Mouse (Mus musculus): ENCODE measurements around the gene Elac2. TPM values are rescaled to one million over a fixed set of nuclear protein-coding genes. Genes with fewer than 3 reads are reported as not detected.

The Elac2 gene
- 32.0 and 36.5 TPM in 2 replicates for polyA plus RNA-seq (2016; fragmentation: Nextera tagmentation; extraction: Ambion mirVana)

DNA sequence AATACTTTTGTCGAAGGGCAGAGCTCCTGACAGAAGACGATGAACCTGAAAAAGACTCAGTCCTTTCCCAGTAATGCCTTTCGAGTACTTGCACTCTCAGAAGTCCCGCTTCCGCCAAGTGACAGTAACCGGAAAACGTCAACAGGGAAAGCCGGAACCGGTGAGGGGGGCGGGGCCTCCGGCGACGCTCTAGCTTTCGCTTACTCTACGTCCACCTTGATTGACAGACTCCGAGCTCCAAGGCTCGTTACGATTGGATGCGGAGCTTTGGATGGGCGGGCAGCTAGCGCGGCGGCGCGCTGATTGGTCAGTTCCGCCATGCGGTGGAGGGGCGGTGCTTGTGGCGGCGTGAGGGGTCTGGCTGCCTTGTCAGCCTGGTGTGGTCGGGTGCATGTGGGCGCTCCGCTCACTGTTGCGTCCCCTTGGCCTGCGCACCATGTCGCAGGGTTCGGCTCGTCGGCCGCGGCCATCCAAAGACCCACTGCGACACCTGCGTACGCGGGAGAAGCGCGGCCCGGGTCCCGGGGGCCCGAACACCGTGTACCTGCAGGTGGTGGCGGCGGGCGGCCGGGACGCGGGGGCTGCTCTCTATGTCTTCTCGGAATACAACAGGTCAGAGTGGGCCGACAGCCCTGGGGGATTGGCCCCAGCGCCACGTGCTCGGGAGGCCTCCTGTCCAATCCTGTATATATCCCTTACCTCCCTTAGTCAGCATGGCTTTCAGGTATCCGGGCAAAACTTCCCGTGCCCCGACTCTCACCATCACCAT is at the start of gene Elac2:
Gene Elac2, plus strand, starts transcription at position 319 of the 769 bp plus-strand sequence.
- WGBS: under 1% methylated on average over 65 of the region's 65 CpGs
- peak; percentile 99 for DNase-seq (ENCODE audit: low spot score)

DNA sequence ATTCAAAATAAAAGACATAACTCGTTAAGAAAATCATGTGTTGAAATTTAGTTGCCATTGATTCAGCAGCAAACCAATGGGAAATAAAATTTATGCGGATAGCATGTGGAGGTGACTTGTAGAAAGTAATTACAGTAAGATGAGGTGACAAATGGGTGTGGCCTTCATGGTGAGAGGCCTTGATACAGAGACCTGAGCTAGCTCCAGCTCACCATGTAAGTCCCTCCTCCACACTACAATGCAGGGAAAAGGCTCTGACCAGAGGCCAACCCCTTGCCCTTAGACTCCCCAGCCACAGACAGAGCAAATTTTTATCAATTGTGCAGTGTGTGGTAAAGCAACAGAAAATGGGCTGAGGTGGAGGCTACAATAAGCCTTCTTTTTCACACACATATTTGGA is 49.7 kb upstream of the Elac2 start:
- Histone ChIP-seq H3K27me3 (ENCODE audit: insufficient read depth, poor library complexity, severe bottlenecking) (no peaks in the 10 kb centered on the region), H3K36me3 (no peaks in the 10 kb centered on the region), H3K4me1 (0 out of 2 replicates have a peak, but pooled peaks cover 3% of the 10 kb centered on the region), H3K4me3 (no peak overlapping the region), H3K27ac (no peak overlapping the region), H3K9me3 (no peaks in the 10 kb centered on the region)
- 84% methylated on average over 2 of the region's 2 CpGs for WGBS
- DNase-seq (ENCODE audit: low spot score): no peak

More for the DNA sequence above, at the start of gene Elac2:
- H3K36me3 ChIP-seq: peaks cover 32% of the 10 kb centered on the region
- no peaks in the 10 kb centered on the region for H3K9me3 ChIP-seq
- no peaks in the 10 kb centered on the region for H3K27me3 ChIP-seq (ENCODE audit: insufficient read depth, poor library complexity, severe bottlenecking)
- peaks cover 13% of the 10 kb centered on the region for H3K4me1 ChIP-seq
- H3K4me3 ChIP-seq: peak within 1 kb of the TSS; percentile 83
- peak within 1 kb of the TSS; percentile 86 for H3K27ac ChIP-seq

- Histone ChIP-seq H3K27ac (peak overlapping the region; percentile 53; the same call in 1 of the 2 replicates), H3K9me3 (no peaks in the 10 kb centered on the region), H3K4me3 (no peak overlapping the region), H3K36me3 (no peaks in the 10 kb centered on the region), H3K4me1 (no peaks in the 10 kb centered on the region), H3K27me3 (ENCODE audit: insufficient read depth, poor library complexity, severe bottlenecking) (no peaks in the 10 kb centered on the region)
- 56% methylated on average over 11 of the region's 11 CpGs for WGBS
- DNase-seq (ENCODE audit: low spot score): no peak
Observed at GRCm38 (mm10) chr11:64931060-64931770, 47.6 kb upstream of the Elac2 start.

- no peaks in the 10 kb centered on the region for H3K36me3 ChIP-seq
- 85% methylated on average over 2 of the region's 2 CpGs for WGBS
- no peak overlapping the region for H3K27ac ChIP-seq
- no peak overlapping the region for H3K4me3 ChIP-seq
- H3K4me1 ChIP-seq: no peaks in the 10 kb centered on the region
- H3K9me3 ChIP-seq: no peaks in the 10 kb centered on the region
- no peaks in the 10 kb centered on the region for H3K27me3 ChIP-seq (ENCODE audit: insufficient read depth, poor library complexity, severe bottlenecking)
- no peak for DNase-seq (ENCODE audit: low spot score)
Observed at GRCm38 (mm10) chr11:64937226-64937625, 41.6 kb upstream of the Elac2 start.

GRCm38 (mm10) chr11:64941193-64941592 is 37.6 kb upstream of the Elac2 start:
- no peaks in the 10 kb centered on the region for H3K27me3 ChIP-seq (ENCODE audit: insufficient read depth, poor library complexity, severe bottlenecking)
- WGBS: 77% methylated on average over 2 of the region's 2 CpGs
- H3K4me3 ChIP-seq: no peak overlapping the region
- H3K36me3 ChIP-seq: no peaks in the 10 kb centered on the region
- H3K27ac ChIP-seq: no peak overlapping the region
- no peak for DNase-seq (ENCODE audit: low spot score)
- H3K4me1 ChIP-seq: no peaks in the 10 kb centered on the region
- no peaks in the 10 kb centered on the region for H3K9me3 ChIP-seq

GRCm38 (mm10) chr11:64949782-64950181 is 29.1 kb upstream of the Elac2 start:
- WGBS: 80% methylated on average over 3 of the region's 3 CpGs

DNA sequence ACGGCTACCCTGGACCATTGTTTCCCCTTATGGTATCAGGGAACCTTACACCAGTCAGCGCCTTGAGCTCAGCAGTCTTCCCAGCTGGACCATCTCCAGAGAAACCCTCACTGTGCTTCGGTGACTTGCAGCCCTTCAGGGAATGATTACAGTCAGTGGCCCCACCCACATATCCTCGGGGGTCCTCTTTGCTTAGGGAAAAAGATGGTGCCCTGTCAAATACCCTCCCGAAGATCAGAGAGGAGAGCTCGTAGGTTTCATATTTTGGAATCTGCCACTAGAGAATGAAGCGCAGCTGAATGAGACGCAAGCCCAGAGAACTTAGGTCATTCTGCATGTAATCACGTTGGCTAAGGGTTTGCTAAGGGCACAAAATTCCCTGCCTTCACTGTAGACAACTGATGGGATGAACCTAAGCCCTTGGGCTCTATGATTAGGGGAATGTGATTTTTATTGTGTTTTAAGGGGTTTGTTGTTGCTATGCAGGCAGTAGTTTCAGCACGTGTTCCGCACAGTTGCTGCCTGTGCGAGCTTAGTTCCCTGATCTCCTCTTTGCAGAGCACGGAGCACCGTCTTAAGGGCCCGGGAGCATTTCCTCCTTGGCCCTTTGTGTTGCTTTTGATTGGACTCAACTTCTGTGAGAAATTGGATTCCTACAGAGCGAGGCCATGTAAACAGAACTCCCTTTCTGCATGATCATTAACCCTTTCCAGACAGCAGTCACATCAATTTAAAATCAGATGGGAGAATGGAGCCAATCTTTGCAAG is 21.7 kb upstream of the Elac2 start:
- peaks cover 20% of the 10 kb centered on the region for H3K4me1 ChIP-seq
- no peaks in the 10 kb centered on the region for H3K36me3 ChIP-seq
- 0 out of 2 replicates have a peak, but pooled peaks cover 4% of the 10 kb centered on the region for H3K27me3 ChIP-seq (ENCODE audit: insufficient read depth, poor library complexity, severe bottlenecking)
- H3K4me3 ChIP-seq: peak overlapping the region; percentile 48
- no peak for DNase-seq (ENCODE audit: low spot score)
- H3K9me3 ChIP-seq: no peaks in the 10 kb centered on the region
- 17% methylated on average over 16 of the region's 16 CpGs for WGBS
- H3K27ac ChIP-seq: peak overlapping the region; percentile 52; the same call in 1 of the 2 replicates

More at GRCm38 (mm10) chr11:64949782-64950181, 29.1 kb upstream of the Elac2 start:
- H3K4me3 ChIP-seq: no peak overlapping the region
- no peaks in the 10 kb centered on the region for H3K9me3 ChIP-seq
- H3K27me3 ChIP-seq (ENCODE audit: insufficient read depth, poor library complexity, severe bottlenecking): no peaks in the 10 kb centered on the region
- H3K27ac ChIP-seq: no peak overlapping the region
- no peaks in the 10 kb centered on the region for H3K36me3 ChIP-seq
- no peaks in the 10 kb centered on the region for H3K4me1 ChIP-seq
- DNase-seq (ENCODE audit: low spot score): no peak

GRCm38 (mm10) chr11:64962629-64963028 is 16.2 kb upstream of the Elac2 start:
- Histone ChIP-seq H3K27ac (no peak overlapping the region), H3K4me1 (peaks cover 4% of the 10 kb centered on the region), H3K27me3 (ENCODE audit: insufficient read depth, poor library complexity, severe bottlenecking) (peaks cover 10% of the 10 kb centered on the region; the same call in 1 of the 2 replicates), H3K4me3 (no peak overlapping the region), H3K36me3 (no peaks in the 10 kb centered on the region), H3K9me3 (no peaks in the 10 kb centered on the region)
- no peak for DNase-seq (ENCODE audit: low spot score)
- WGBS: 87% methylated on average over 2 of the region's 2 CpGs

DNA sequence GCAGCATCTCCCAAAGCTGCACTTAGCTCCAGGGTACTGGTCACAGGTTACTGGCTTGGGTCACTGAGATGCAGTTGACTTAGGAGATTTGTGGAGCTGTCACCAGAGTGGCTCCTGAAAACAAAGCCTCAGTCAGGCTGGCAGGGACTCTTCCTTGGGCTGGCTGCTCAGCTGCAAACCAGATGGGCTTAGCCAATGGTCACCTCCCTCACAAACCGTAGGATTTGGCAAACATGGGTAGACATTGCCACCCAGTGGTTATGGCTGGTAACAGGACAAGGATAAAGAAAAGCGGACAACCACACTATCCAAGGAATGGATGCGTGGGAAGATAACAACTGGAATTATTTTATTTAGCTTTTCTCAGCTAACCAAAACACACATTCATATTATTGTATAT is 10.3 kb upstream of the Elac2 start:
- H3K4me3 ChIP-seq: no peak overlapping the region
- H3K27me3 ChIP-seq (ENCODE audit: insufficient read depth, poor library complexity, severe bottlenecking): peaks cover 35% of the 10 kb centered on the region; the same call in 1 of the 2 replicates
- H3K36me3 ChIP-seq: no peaks in the 10 kb centered on the region
- 20% methylated on average over 3 of the region's 3 CpGs for WGBS
- no peaks in the 10 kb centered on the region for H3K9me3 ChIP-seq
- peak; percentile 84 for DNase-seq (ENCODE audit: low spot score)
- H3K4me1 ChIP-seq: no peaks in the 10 kb centered on the region
- H3K27ac ChIP-seq: no peak overlapping the region

DNA sequence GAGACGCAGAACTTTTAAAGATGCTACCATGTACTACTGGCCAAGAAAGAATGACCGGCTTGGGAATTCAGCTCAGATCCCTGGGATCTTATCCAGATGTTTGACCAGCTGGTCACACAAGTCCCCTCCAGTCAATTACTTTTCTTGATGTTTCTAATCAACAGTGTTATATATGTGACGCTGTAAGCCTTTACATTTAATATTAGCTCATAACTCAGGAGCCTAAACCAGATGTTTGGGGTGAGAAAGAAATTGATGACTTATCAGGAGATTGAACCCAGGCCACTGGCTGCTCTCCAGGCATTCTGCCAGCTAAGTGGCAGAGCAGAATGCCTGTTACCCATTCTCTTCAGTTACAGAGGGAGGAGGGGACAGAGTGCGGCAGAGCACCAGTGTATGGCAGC is 9.9 kb upstream of the Elac2 start:
- Histone ChIP-seq H3K4me1 (no peaks in the 10 kb centered on the region), H3K27me3 (ENCODE audit: insufficient read depth, poor library complexity, severe bottlenecking) (peaks cover 35% of the 10 kb centered on the region; the same call in 1 of the 2 replicates), H3K27ac (no peak overlapping the region), H3K36me3 (no peaks in the 10 kb centered on the region), H3K9me3 (no peaks in the 10 kb centered on the region), H3K4me3 (no peak overlapping the region)
- 53% methylated on average over 4 of the region's 4 CpGs for WGBS
- no peak for DNase-seq (ENCODE audit: low spot score)

GRCm38 (mm10) chr11:64971471-64971988 is 7.3 kb upstream of the Elac2 start:
- no peak overlapping the region for H3K4me3 ChIP-seq
- peaks cover 35% of the 10 kb centered on the region; the same call in 1 of the 2 replicates for H3K27me3 ChIP-seq (ENCODE audit: insufficient read depth, poor library complexity, severe bottlenecking)
- DNase-seq (ENCODE audit: low spot score): no peak
- WGBS: 71% methylated on average over 3 of the region's 3 CpGs
- H3K27ac ChIP-seq: no peak overlapping the region
- no peaks in the 10 kb centered on the region for H3K36me3 ChIP-seq
- no peaks in the 10 kb centered on the region for H3K9me3 ChIP-seq
- H3K4me1 ChIP-seq: no peaks in the 10 kb centered on the region

- WGBS: 55% methylated on average over 2 of the region's 2 CpGs
- Histone ChIP-seq H3K36me3 (no peaks in the 10 kb centered on the region), H3K9me3 (no peaks in the 10 kb centered on the region), H3K4me1 (no peaks in the 10 kb centered on the region), H3K27ac (no peak overlapping the region), H3K27me3 (ENCODE audit: insufficient read depth, poor library complexity, severe bottlenecking) (peaks cover 28% of the 10 kb centered on the region; the same call in 1 of the 2 replicates), H3K4me3 (no peak overlapping the region)
- no peak for DNase-seq (ENCODE audit: low spot score)
Observed at GRCm38 (mm10) chr11:64972418-64972817, 6.4 kb upstream of the Elac2 start.

Measured in heart, embryonic 10.5 days (tissue).